Comparison of ENCODE assay signal across 12 mouse cellular contexts in genomic region chr13:119339762-119340161, GRCm38 (mm10).
DNase-seq lines count a peak whose midpoint lies in the region; ATAC-seq and TF ChIP-seq lines count a peak whose summit lies in the region.
"Had no signal": no experiment of that assay in that cellular context is flagged by ENCODE, and none has a peak within 500 bp of the region (broad histone marks: within the 10 kb centered on the region; RNA-seq: fewer than 3 reads in every experiment).

No protein-coding gene starts in this region.

- no peak overlapping the region for H3K9ac ChIP-seq in lung, embryonic 16.5 days (ENCODE audit: low read length)
- H3K9ac ChIP-seq: hindbrain, embryonic 12.5 days had no signal

- no peaks in the 10 kb centered on the region for H3K27me3 ChIP-seq in heart, embryonic 10.5 days (ENCODE audit: insufficient read depth, poor library complexity, severe bottlenecking)
- H3K27me3 ChIP-seq in lung, embryonic 16.5 days (ENCODE audit: control insufficient read depth, insufficient read depth, low read depth, low read length): no peaks in the 10 kb centered on the region
- no peaks in the 10 kb centered on the region for H3K27me3 ChIP-seq in thymus, adult 2 months (ENCODE audit: control insufficient read depth, insufficient read depth, low read length)
- H3K27me3 ChIP-seq: hindbrain, embryonic 12.5 days had no signal

- WGBS in heart, embryonic 10.5 days: 93% methylated on average over 11 of the region's 11 CpGs
- 62% methylated on average over 11 of the region's 11 CpGs for WGBS in lung, embryonic 16.5 days
- 97% methylated on average over 11 of the region's 11 CpGs for WGBS in thymus, adult 2 months

- no peaks in the 10 kb centered on the region for H3K4me1 ChIP-seq in heart, embryonic 10.5 days
- H3K4me1 ChIP-seq in lung, embryonic 16.5 days (replicated peaks; ENCODE audit: control insufficient read depth, insufficient read depth, low read length): peaks cover 5% of the 10 kb centered on the region; the same call in 1 of the 2 replicates
- H3K4me1 ChIP-seq in thymus, adult 2 months (replicated peaks; ENCODE audit: control insufficient read depth, insufficient read depth, low read length): no peaks in the 10 kb centered on the region
- H3K4me1 ChIP-seq: embryonic facial prominence, embryonic 10.5 days; hindbrain, embryonic 12.5 days had no signal

- no peaks in the 10 kb centered on the region for H3K9me3 ChIP-seq in heart, embryonic 10.5 days
- H3K9me3 ChIP-seq in lung, embryonic 16.5 days (ENCODE audit: control insufficient read depth, low read length): no peaks in the 10 kb centered on the region
- H3K9me3 ChIP-seq: embryonic facial prominence, embryonic 10.5 days; hindbrain, embryonic 12.5 days had no signal

- H3K4me2 ChIP-seq in lung, embryonic 16.5 days (ENCODE audit: low read depth, low read length): no peak overlapping the region
- H3K4me2 ChIP-seq: hindbrain, embryonic 12.5 days had no signal

- H3K36me3 ChIP-seq in heart, embryonic 10.5 days: peaks cover 47% of the 10 kb centered on the region
- H3K36me3 ChIP-seq in lung, embryonic 16.5 days (ENCODE audit: control insufficient read depth, insufficient read depth, low read length): 0 out of 2 replicates have a peak, but pooled peaks cover 5% of the 10 kb centered on the region
- peaks cover 12% of the 10 kb centered on the region for H3K36me3 ChIP-seq in thymus, adult 2 months (ENCODE audit: control insufficient read depth, insufficient read depth, low read length)

- DNase-seq in heart, adult 11 months: peak; percentile 98
- DNase-seq in heart, embryonic 10.5 days (ENCODE audit: low spot score): no peak
- DNase-seq in brain, adult 2 months (ENCODE audit: low read depth, low spot score): peak; percentile 6
- DNase-seq in gastrocnemius, postnatal 25 days: peak; percentile 81
- no peak for DNase-seq in layer of hippocampus, postnatal 36 days
- DNase-seq in thymus, adult 2 months: no peak
- no peak for DNase-seq in right cerebral cortex, adult 2 months (ENCODE audit: low spot score in 2 of 2)
- DNase-seq: kidney, adult 2 months; thymus, postnatal 4 days had no signal

- 0 out of 2 replicates have a peak, but pooled peaks have one; percentile 11 for ATAC-seq in lung, embryonic 16.5 days (ENCODE audit: low read depth)

- no peak overlapping the region for H3K27ac ChIP-seq in heart, embryonic 10.5 days
- peak overlapping the region; percentile 88 for H3K27ac ChIP-seq in lung, embryonic 16.5 days (ENCODE audit: low read length)
- H3K27ac ChIP-seq in thymus, adult 2 months (ENCODE audit: control insufficient read depth, insufficient read depth, low read length): no peak overlapping the region
- H3K27ac ChIP-seq: embryonic facial prominence, embryonic 10.5 days; hindbrain, embryonic 12.5 days had no signal

- no peak for TF ChIP-seq CTCF in thymus, adult 2 months (IDR thresholded peaks at IDR 0.05; ENCODE audit: borderline replicate concordance, control insufficient read depth, extremely low read depth, insufficient read depth, low read length, poor library complexity)

- no peak overlapping the region for H3K4me3 ChIP-seq in heart, embryonic 10.5 days
- H3K4me3 ChIP-seq in lung, embryonic 16.5 days (ENCODE audit: low read length): no peak overlapping the region
- no peak overlapping the region for H3K4me3 ChIP-seq in thymus, adult 2 months (ENCODE audit: control insufficient read depth, insufficient read depth, low read length)
- H3K4me3 ChIP-seq: embryonic facial prominence, embryonic 10.5 days; hindbrain, embryonic 12.5 days had no signal

- TF ChIP-seq POLR2A in thymus, adult 2 months (IDR thresholded peaks at IDR 0.05; ENCODE audit: control insufficient read depth, extremely low read depth, insufficient read depth, low read length, poor library complexity): no peak

Comparison
In these comparisons a context has a peak if more than half of its experiments do, and no peak if none do; other contexts are left out.
1. DNase-seq: peak in heart, adult 11 months (single experiment), brain, adult 2 months (single experiment) and gastrocnemius, postnatal 25 days (single experiment); none in heart, embryonic 10.5 days (single experiment), layer of hippocampus, postnatal 36 days (0 of 2), thymus, adult 2 months (single experiment) and right cerebral cortex, adult 2 months (0 of 2).